Mouse (Mus musculus) thymus, postnatal 4 days (tissue): ENCODE measurements around the gene Slc39a11.
A peak's percentile ranks its signal among the peaks of the same experiment; 100 is the strongest.

Experiments
- DNase-seq: peaks from one replicate; pipeline ENCODE4 v3.0.0; 2021

Gene Slc39a11

GRCm38 (mm10) chr11:113537715-113538114, 112.2 kb downstream of the Slc39a11 start:
- no peak for DNase-seq

GRCm38 (mm10) chr11:113537199-113537586, 112.7 kb downstream of the Slc39a11 start:
- no peak for DNase-seq

- peak; percentile 52 for DNase-seq
Measured at GRCm38 (mm10) chr11:113536308-113537198, 113.3 kb downstream of the Slc39a11 start.

- no peak for DNase-seq
Measured at GRCm38 (mm10) chr11:113534341-113534740, 115.5 kb downstream of the Slc39a11 start.

- no peak for DNase-seq
Measured at GRCm38 (mm10) chr11:113533931-113534330, 115.9 kb downstream of the Slc39a11 start.

- DNase-seq, result no peak
Measured at GRCm38 (mm10) chr11:113528391-113528790, 121.5 kb downstream of the Slc39a11 start.

GRCm38 (mm10) chr11:113525731-113526130, 124.1 kb downstream of the Slc39a11 start:
- no peak for DNase-seq

GRCm38 (mm10) chr11:113522726-113523125, 127.2 kb downstream of the Slc39a11 start:
- no peak for DNase-seq

GRCm38 (mm10) chr11:113521469-113522190, 128.2 kb downstream of the Slc39a11 start:
- DNase-seq, result no peak

GRCm38 (mm10) chr11:113520851-113521461, 128.9 kb downstream of the Slc39a11 start:
- no peak for DNase-seq

- no peak for DNase-seq
Measured at GRCm38 (mm10) chr11:113520373-113520772, 129.5 kb downstream of the Slc39a11 start.

- DNase-seq, result no peak
Measured at GRCm38 (mm10) chr11:113519973-113520372, 129.9 kb downstream of the Slc39a11 start.

GRCm38 (mm10) chr11:113518176-113518575, 131.7 kb downstream of the Slc39a11 start:
- no peak for DNase-seq

- DNase-seq, result no peak
Measured at GRCm38 (mm10) chr11:113516156-113516555, 133.7 kb downstream of the Slc39a11 start.

GRCm38 (mm10) chr11:113512976-113513375, 136.9 kb downstream of the Slc39a11 start:
- no peak for DNase-seq

GRCm38 (mm10) chr11:113512150-113512549, 137.7 kb downstream of the Slc39a11 start:
- no peak for DNase-seq

GRCm38 (mm10) chr11:113510969-113511625, 138.8 kb downstream of the Slc39a11 start:
- DNase-seq, result no peak

GRCm38 (mm10) chr11:113510249-113510648, 139.6 kb downstream of the Slc39a11 start:
- peak; percentile 51 for DNase-seq

GRCm38 (mm10) chr11:113507716-113508480, 142.0 kb downstream of the Slc39a11 start:
- no peak for DNase-seq

GRCm38 (mm10) chr11:113505551-113506160, 144.2 kb downstream of the Slc39a11 start:
- DNase-seq, result no peak

- no peak for DNase-seq
Measured at GRCm38 (mm10) chr11:113504459-113505062, 145.3 kb downstream of the Slc39a11 start.
